Mouse (Mus musculus) Patski (cell line): ENCODE measurements at regions not wholly inside any gene's neighbourhood (a gene's known extent, or its start where the extent isn't known, plus 50 kb on each side); places are given as distances from the start of the nearest gene placed in this dataset.

Source experiments
- ATAC-seq: fragments of 100-300 bp; one replicate; pipeline ENCODE4 v1.8.0; 2021
- CTCF ChIA-PET: fragments of 350-600 bp; sonication (Branson Sonifier 250); formaldehyde crosslinking; loops from one replicate; lab custom pipeline; 2022; ENCODE audit warnings: inconsistent platforms; lab: Charles Lee
- POLR2A ChIA-PET: fragments of 350-600 bp; sonication (Branson Sonifier 250); formaldehyde crosslinking; loops from one replicate; lab custom pipeline; 2022; ENCODE audit warnings: antibody characterized with exemption, inconsistent platforms; lab: Charles Lee
- DNase-seq: peaks from one replicate; pipeline ENCODE4 v3.0.0-alpha.2; 2011; ENCODE audit warnings: low read depth, low spot score
- H3K27me3 ChIP-seq: fragments of 371-371 bp; one replicate; pipeline ENCODE4 v1.5.1; 2021
- CTCF ChIP-seq: fragments of 100-300 bp; IDR thresholded peaks from one replicate; pipeline ENCODE4 v1.5.1; 2021
- in situ Hi-C: fragments of 300-500 bp; cut with MboI; formaldehyde crosslinking; loops from 3 replicates; pipeline ENCODE4 v1.11.1; 2018; ENCODE audit warnings: low pct_unique_long_range_greater_than_20kb, mixed read lengths

DNA sequence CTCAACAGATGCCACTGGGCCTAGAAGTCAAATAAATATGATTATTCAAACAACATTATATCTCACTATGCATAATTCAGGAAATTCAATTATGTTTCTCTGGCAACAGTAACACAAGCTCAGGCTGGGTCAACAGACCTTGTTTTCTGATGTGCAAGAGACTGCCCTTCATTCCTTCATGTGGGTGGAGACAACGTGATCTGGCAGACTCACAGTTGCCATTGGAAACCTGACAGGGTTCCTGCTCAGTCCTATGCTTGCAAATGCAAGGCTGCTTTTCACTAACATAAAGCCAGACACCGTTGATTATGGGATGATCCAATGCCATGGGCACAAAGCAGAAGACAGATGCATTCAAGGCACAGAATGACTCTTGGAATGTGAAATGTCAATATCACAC lies 361.5 kb upstream of the Npvf start:
- H3K27me3 ChIP-seq, result no peaks in the 10 kb centered on the region
- CTCF ChIA-PET, result no interaction called here
- no peak for DNase-seq
- in situ Hi-C loops, result no loop called here
- ATAC-seq, result no peak
- POLR2A ChIA-PET, result no interaction called here
- no peak for TF ChIP-seq CTCF

DNA sequence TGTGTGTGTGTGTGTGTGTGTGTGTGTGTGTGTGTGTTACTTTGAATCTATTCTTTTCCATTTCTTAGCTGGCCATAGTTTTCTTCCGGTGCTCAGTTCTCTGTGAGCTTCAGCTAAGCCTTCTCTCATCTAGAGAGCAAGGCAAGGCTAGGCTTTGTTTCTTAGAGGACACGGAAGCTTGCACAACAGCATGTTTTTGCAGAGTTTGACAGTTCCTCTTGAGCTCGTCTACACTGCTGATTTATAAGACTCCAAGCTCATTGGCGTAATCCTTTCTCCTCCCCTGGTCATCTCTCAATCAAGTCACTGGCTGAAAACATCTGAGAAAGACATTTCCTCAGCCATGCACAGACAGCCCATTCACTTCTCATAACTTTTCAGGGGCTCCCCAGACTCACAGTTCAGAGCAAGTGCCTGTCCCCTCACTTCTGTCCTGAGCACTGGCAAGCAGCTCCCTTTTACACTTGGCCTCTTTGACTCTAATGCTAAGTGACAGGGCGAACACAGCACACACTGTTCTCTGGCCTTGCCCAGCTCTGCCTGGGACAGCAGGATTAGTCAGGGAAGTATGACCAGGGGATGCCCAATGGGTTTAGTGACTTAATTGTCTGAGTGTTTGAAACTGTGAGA lies 362.3 kb upstream of the Npvf start:
- H3K27me3 ChIP-seq, result no peaks in the 10 kb centered on the region
- no peak for DNase-seq
- ChIA-PET POLR2A (no interaction called here), CTCF (no interaction called here)
- in situ Hi-C loops, result no loop called here
- ATAC-seq, result no peak
- no peak for TF ChIP-seq CTCF

DNA sequence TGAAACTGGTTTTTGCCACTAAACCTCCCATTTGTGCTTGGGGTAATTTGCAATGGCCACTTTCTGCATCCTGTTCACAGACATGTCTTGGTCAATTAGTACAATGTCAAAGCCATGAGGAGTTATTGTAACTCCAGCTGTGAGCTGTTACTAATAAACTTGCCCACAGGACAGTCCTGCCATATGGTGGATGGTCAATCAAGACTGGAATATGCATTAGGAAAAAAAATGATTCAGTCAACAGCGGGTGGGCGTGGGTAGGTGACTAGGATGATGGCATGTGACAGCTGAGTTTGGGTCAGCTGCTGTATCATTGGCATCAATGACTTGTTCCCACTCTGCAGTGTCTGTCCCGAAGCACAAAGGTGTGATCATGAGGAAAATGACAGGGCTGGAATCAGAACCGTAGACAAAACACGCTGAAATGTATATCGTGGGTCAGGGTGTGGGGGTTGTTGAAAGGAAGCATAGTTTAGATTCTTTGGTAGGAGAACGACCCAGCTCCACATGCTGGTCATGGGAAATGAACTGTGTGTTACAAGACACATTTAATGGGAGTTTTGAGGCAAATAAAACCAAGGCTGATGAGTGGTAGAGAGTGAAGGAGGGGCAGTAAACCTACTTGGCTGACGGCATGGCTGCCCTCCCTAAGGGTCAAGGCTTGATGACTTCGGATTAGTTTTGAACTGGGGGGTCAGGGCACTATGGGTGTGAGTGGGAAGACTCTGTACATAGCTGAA lies 363.2 kb upstream of the Npvf start:
- H3K27me3 ChIP-seq, result no peaks in the 10 kb centered on the region
- TF ChIP-seq CTCF, result no peak
- in situ Hi-C loops, result no loop called here
- POLR2A ChIA-PET, result no interaction called here
- ATAC-seq (no peak), DNase-seq (no peak)
- CTCF ChIA-PET, result no interaction called here

DNA sequence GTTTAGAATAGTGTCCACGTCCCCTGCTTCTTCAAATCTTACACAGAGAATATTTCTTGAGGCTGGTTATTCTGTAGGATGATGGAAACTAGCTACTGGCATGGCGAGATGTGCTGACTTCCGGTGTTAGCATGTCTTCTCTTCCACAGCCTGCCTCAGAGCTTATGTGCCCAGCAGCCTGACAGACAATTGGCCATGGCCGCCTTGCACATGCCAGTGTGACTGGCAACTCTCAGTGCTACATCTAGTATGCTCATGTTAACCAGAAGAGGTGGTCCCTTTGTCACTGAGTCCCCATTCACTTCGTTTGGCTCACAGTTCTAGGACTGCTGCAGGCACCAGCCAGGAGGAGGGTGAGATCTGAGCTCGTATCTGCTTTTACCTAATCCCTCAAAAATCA lies 367.0 kb upstream of the Npvf start:
- in situ Hi-C loops, result loop anchor here (5.0 kb wide), 1 partner anchor 141 kb away; no protein-coding TSS in a partner anchor
- ChIA-PET POLR2A (no interaction called here), CTCF (no interaction called here)
- ATAC-seq, result no peak
- H3K27me3 ChIP-seq, result no peaks in the 10 kb centered on the region
- TF ChIP-seq CTCF, result no peak
- DNase-seq, result no peak

DNA sequence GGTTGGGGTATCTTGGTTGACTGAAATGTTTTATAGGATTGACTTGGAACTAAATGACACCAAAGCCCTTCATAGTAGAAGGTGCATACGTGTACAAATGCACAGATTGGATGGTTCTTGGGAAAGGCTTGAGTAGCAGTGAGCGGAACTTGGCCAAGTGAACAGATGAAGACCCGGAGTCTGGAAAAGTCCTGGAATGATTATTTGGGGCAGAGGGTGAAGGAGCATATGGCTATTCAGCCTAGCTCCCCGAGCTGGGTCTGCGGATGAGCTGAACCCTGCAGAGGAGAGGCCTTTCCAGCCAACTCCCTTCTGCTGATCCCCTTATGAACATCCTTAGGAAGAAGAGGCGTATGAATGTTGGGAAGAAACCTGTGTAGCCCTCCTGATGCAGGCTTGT lies 369.1 kb upstream of the Npvf start:
- ATAC-seq, result no peak
- no peak for DNase-seq
- no peaks in the 10 kb centered on the region for H3K27me3 ChIP-seq
- in situ Hi-C loops, result loop anchor here (5.0 kb wide), 1 partner anchor 139 kb away; no protein-coding TSS in a partner anchor
- ChIA-PET CTCF (no interaction called here), POLR2A (no interaction called here)
- no peak for TF ChIP-seq CTCF

DNA sequence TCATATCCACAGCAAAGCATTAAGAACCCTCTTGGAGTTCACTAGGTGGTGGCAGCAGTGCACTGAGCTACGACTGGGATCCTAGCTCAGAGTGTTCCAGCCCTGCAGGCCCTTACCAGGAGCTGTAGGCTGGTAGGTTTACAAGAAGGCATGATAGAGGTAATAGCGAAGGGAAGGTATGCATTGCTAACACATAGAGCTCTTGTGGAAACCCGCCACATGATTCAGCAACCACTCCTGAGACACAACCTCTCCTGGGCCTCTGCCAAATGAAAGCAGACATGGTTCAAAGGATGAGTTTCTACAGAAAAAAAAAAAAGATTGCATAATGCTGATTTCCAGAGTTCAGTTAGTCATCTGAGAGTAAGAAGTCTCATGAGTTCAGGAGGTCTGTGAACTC lies 370.5 kb upstream of the Npvf start:
- DNase-seq (peak; percentile 89), ATAC-seq (peak; percentile 51)
- TF ChIP-seq CTCF, result no peak
- POLR2A ChIA-PET, result no interaction called here
- H3K27me3 ChIP-seq, result no peaks in the 10 kb centered on the region
- CTCF ChIA-PET, result interaction anchor here (0.9 kb wide), 1 partner anchor 141 kb away, joined by 3 read pairs; no protein-coding TSS in a partner anchor
- in situ Hi-C loops, result loop anchor here (5.0 kb wide), 1 partner anchor 138 kb away; no protein-coding TSS in a partner anchor

DNA sequence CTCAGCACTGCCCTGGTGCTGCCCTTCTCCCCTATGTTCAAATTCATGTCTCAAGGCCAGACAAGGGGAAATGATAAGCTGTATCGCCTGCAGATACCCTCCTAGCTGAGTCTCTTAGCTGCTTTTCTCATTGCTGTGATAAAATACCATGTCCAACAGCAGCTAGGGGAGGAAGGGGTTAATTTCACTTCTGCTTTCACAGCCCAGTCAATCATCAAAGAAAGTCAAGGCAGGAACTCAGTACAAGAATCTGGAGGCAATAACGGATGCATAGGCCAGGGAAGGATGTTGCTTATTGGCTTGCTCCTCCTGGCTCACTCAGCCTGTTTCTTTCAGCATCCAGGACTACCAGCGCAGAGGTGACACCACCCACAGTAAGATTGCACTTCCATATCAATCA lies 371.2 kb upstream of the Npvf start:
- no peak for ATAC-seq
- DNase-seq, result no peak
- H3K27me3 ChIP-seq, result no peaks in the 10 kb centered on the region
- in situ Hi-C loops, result no loop called here
- CTCF ChIA-PET, result interaction anchor here (0.7 to 0.9 kb wide), 2 partner anchors 18 to 140 kb away, joined by 3 read pairs; no protein-coding TSS in a partner anchor
- POLR2A ChIA-PET, result interaction anchor here (0.5 kb wide), 1 partner anchor 139 kb away, joined by 4 read pairs; no protein-coding TSS in a partner anchor
- no peak for TF ChIP-seq CTCF

DNA sequence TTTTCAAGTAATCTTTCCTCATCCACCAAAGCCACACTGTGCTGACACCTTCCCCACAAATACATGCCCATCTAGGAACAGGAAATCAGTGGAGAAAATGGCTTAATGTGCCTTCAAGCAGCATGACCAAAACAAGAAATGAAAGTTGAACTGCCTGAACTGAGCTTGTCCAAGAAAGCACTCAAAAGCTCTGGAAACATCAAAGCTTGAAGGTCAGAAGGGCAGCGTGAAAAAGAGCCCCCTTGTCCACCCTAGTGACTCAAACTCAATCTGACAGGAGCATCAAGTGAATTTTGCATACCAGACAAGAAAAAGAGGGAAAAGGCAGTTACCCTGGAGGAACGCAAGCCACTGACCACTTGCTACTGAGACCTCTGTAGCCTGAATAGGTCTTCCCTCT lies 373.1 kb upstream of the Npvf start:
- DNase-seq, result no peak
- in situ Hi-C loops, result no loop called here
- TF ChIP-seq CTCF, result no peak
- ChIA-PET CTCF (no interaction called here), POLR2A (no interaction called here)
- H3K27me3 ChIP-seq, result no peaks in the 10 kb centered on the region
- no peak for ATAC-seq

DNA sequence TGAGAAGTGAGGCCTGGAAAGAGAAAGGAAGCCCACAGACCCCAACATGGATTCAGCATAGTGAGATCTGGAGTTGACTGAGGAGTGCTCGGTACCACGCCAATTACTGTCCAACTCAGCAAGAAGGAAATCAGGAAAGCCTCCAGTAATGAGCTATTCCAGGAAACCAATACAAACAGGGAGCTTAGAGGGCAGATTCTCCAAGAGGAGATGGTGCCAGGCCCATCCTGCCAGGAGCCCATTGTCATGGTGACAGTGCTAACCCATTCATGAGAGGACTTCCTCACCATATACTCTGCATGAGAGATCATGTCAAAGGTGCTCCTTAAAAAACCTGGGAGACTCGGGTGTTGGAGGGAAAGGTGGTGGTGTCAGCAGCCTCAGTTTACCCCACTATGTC lies 375.3 kb upstream of the Npvf start:
- no peaks in the 10 kb centered on the region for H3K27me3 ChIP-seq
- in situ Hi-C loops, result no loop called here
- no peak for TF ChIP-seq CTCF
- ChIA-PET POLR2A (no interaction called here), CTCF (interaction anchor here (0.8 kb wide), 1 partner anchor 56 kb away, joined by 3 read pairs; no protein-coding TSS in a partner anchor)
- ATAC-seq (no peak), DNase-seq (no peak)

DNA sequence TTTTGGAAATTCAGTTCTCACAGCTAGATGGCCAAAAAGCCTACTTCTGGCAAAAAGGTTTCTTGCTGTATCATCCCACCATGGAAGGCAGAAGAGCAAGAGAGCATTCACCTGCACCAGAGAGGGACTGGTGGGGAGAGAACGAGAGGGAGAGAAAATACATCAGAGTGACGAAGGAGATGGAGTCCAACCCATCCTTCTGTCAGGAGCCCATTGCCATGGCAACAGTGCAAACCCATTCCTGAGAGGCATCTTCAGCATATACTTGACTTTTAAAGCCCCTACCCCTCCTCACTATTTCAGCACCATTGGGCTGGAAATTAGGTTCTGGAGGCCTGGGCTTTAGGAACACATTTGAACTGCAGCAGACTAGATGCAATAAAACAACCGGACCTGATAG lies 375.7 kb upstream of the Npvf start:
- in situ Hi-C loops, result no loop called here
- ChIA-PET POLR2A (no interaction called here), CTCF (interaction anchor here (0.8 kb wide), 1 partner anchor 56 kb away, joined by 3 read pairs; no protein-coding TSS in a partner anchor)
- no peak for ATAC-seq
- no peak for TF ChIP-seq CTCF
- no peak for DNase-seq
- no peaks in the 10 kb centered on the region for H3K27me3 ChIP-seq

DNA sequence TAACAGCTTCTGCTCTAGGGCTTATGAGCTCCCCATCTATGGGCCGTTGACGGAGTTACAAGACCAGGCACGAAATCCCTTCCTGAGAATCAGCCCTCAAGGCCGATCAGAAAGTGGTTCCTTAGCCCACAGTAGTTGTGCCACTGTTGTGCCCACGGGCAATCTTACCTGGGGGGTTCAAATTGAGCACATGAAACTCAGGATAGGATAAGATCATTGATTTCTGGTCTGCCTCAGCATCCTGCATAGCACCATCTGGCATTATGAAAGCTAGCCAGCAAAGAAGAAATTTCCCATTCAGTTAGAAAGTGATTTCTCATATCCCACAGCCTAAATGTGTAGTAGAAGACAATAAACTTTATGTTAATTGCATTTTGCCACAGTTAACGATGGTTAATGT lies 379.6 kb upstream of the Npvf start:
- no peak for DNase-seq
- H3K27me3 ChIP-seq, result no peaks in the 10 kb centered on the region
- in situ Hi-C loops, result no loop called here
- no peak for ATAC-seq
- POLR2A ChIA-PET, result no interaction called here
- no peak for TF ChIP-seq CTCF
- CTCF ChIA-PET, result interaction anchor here (1.0 kb wide), 1 partner anchor 22 kb away, joined by 3 read pairs; no protein-coding TSS in a partner anchor
